In the genomic region with DNA sequence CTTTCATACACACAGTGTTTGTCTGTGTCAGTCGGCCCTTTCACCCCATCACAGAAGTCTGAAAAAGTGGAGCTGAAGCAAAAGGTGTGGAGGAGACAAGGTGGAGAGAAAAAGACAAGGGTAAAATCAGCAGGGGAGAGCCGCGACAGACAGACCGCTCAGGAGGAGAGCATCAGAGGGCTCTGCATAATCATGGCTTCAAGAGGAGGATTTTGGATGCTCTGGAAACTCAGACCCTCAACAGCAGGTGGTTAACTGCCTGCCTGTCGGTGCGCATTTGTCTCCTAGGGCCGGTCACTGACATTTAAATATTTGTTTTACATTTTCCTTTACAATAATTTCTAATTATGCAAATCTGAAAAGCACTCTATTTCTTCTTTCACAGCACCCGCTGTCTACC, we compare ENCODE assay signal across 24 mouse cellular contexts.
A peak's percentile ranks its signal among the peaks of the same experiment; 100 is the strongest.
DNase-seq lines count a peak whose midpoint lies in the region; ATAC-seq and TF ChIP-seq lines count a peak whose summit lies in the region.
"Had no signal": no experiment of that assay in that cellular context is flagged by ENCODE, and none has a peak within 500 bp of the region (broad histone marks: within the 10 kb centered on the region; RNA-seq: fewer than 3 reads in every experiment).

No protein-coding gene starts in this region.

- WGBS in hindbrain, embryonic 11.5 days, result 14% methylated on average over 8 of the region's 8 CpGs
- 15% methylated on average over 8 of the region's 8 CpGs for WGBS in hindbrain, embryonic 10.5 days
- 14% methylated on average over 8 of the region's 8 CpGs for WGBS in hindbrain, embryonic 15.5 days
- 9% methylated on average over 8 of the region's 8 CpGs for WGBS in midbrain, embryonic 15.5 days
- 34% methylated on average over 8 of the region's 8 CpGs for WGBS in thymus, adult 2 months

- ATAC-seq in hindbrain, embryonic 11.5 days (ENCODE audit: low FRiP score), result no peak
- no peak for ATAC-seq in hindbrain, embryonic 15.5 days (ENCODE audit: low FRiP score, low read depth)
- no peak; the same call in 1 of the 2 replicates for ATAC-seq in midbrain, embryonic 15.5 days (replicated peaks)
- ATAC-seq: activated CD4-positive, CD25-positive, alpha-beta regulatory T cell, adult 4 months; Patski had no signal

- DNase-seq in hindbrain, embryonic 11.5 days (ENCODE audit: low spot score), result peak; percentile 1
- DNase-seq in hindbrain, embryonic 10.5 days (ENCODE audit: low spot score), result no peak
- DNase-seq in R1 (ENCODE audit: low read depth, low spot score), result peak; percentile 65
- no peak for DNase-seq in thymus, adult 2 months
- no peak for DNase-seq in ovary, postnatal 14 days (ENCODE audit: low spot score)
- DNase-seq: adrenal gland, adult 8-10 months; cerebellum, adult 2 months; gastrocnemius, postnatal 25 days; heart, postnatal 36 days; kidney, adult 9 months; kidney, postnatal 14 days; lung, adult 18-20 months; lung, postnatal 10 days; right cerebral cortex, postnatal 25 days; spleen, adult 18-20 months had no signal

- H3K4me2 ChIP-seq in hindbrain, embryonic 11.5 days (replicated peaks; ENCODE audit: low read depth, low read length), result no peak overlapping the region
- H3K4me2 ChIP-seq in hindbrain, embryonic 15.5 days, result peak overlapping the region; percentile 11
- peak overlapping the region; percentile 25 for H3K4me2 ChIP-seq in midbrain, embryonic 15.5 days
- H3K4me2 ChIP-seq: embryonic facial prominence, embryonic 15.5 days; heart, embryonic 15.5 days; limb, embryonic 12.5 days; liver, embryonic 11.5 days had no signal

- no peaks in the 10 kb centered on the region for H3K36me3 ChIP-seq in hindbrain, embryonic 11.5 days (ENCODE audit: control insufficient read depth, insufficient read depth, low read length)
- H3K36me3 ChIP-seq in hindbrain, embryonic 10.5 days, result no peaks in the 10 kb centered on the region
- no peaks in the 10 kb centered on the region for H3K36me3 ChIP-seq in hindbrain, embryonic 15.5 days
- no peaks in the 10 kb centered on the region for H3K36me3 ChIP-seq in midbrain, embryonic 15.5 days (replicated peaks)
- no peaks in the 10 kb centered on the region for H3K36me3 ChIP-seq in thymus, adult 2 months (ENCODE audit: control insufficient read depth, insufficient read depth, low read length)
- H3K36me3 ChIP-seq: embryonic facial prominence, embryonic 15.5 days; G1E; heart, embryonic 15.5 days; limb, embryonic 12.5 days had no signal

- H3K4me1 ChIP-seq in hindbrain, embryonic 11.5 days (replicated peaks; ENCODE audit: control insufficient read depth, insufficient read depth, low read length), result no peaks in the 10 kb centered on the region
- 0 out of 2 replicates have a peak, but pooled peaks cover 6% of the 10 kb centered on the region for H3K4me1 ChIP-seq in hindbrain, embryonic 10.5 days (replicated peaks)
- H3K4me1 ChIP-seq in hindbrain, embryonic 15.5 days (replicated peaks), result peaks cover 5% of the 10 kb centered on the region
- peaks cover 3% of the 10 kb centered on the region; the same call in 1 of the 2 replicates for H3K4me1 ChIP-seq in midbrain, embryonic 15.5 days
- H3K4me1 ChIP-seq in thymus, adult 2 months (replicated peaks; ENCODE audit: control insufficient read depth, insufficient read depth, low read length), result no peaks in the 10 kb centered on the region
- H3K4me1 ChIP-seq: embryonic facial prominence, embryonic 15.5 days; heart, embryonic 15.5 days; limb, embryonic 12.5 days had no signal

- H3K4me3 ChIP-seq in hindbrain, embryonic 11.5 days (ENCODE audit: low read depth, low read length), result no peak overlapping the region
- H3K4me3 ChIP-seq in hindbrain, embryonic 10.5 days, result no peak overlapping the region
- no peak overlapping the region for H3K4me3 ChIP-seq in hindbrain, embryonic 15.5 days
- no peak overlapping the region for H3K4me3 ChIP-seq in midbrain, embryonic 15.5 days
- H3K4me3 ChIP-seq in thymus, adult 2 months (ENCODE audit: control insufficient read depth, insufficient read depth, low read length), result no peak overlapping the region
- H3K4me3 ChIP-seq: embryonic facial prominence, embryonic 15.5 days; heart, embryonic 15.5 days; limb, embryonic 12.5 days had no signal

- no peak overlapping the region for H3K9ac ChIP-seq in hindbrain, embryonic 11.5 days (ENCODE audit: low read depth, low read length)
- H3K9ac ChIP-seq in hindbrain, embryonic 15.5 days, result no peak overlapping the region
- no peak overlapping the region for H3K9ac ChIP-seq in midbrain, embryonic 15.5 days
- H3K9ac ChIP-seq: embryonic facial prominence, embryonic 15.5 days; heart, embryonic 15.5 days; limb, embryonic 12.5 days had no signal

- TF ChIP-seq CTCF in thymus, adult 2 months (IDR thresholded peaks at IDR 0.05; ENCODE audit: borderline replicate concordance, control insufficient read depth, extremely low read depth, insufficient read depth, low read length, poor library complexity), result no peak

- TF ChIP-seq POLR2A in thymus, adult 2 months (IDR thresholded peaks at IDR 0.05; ENCODE audit: control insufficient read depth, extremely low read depth, insufficient read depth, low read length, poor library complexity), result no peak

- H3K27ac ChIP-seq in hindbrain, embryonic 11.5 days (ENCODE audit: low read depth, low read length), result no peak overlapping the region
- no peak overlapping the region for H3K27ac ChIP-seq in hindbrain, embryonic 10.5 days
- no peak overlapping the region for H3K27ac ChIP-seq in hindbrain, embryonic 15.5 days (replicated peaks)
- H3K27ac ChIP-seq in midbrain, embryonic 15.5 days, result no peak overlapping the region
- no peak overlapping the region for H3K27ac ChIP-seq in thymus, adult 2 months (ENCODE audit: control insufficient read depth, insufficient read depth, low read length)
- H3K27ac ChIP-seq: embryonic facial prominence, embryonic 15.5 days; heart, embryonic 15.5 days; limb, embryonic 12.5 days had no signal

- H3K27me3 ChIP-seq in hindbrain, embryonic 11.5 days (ENCODE audit: control insufficient read depth, insufficient read depth, low read length), result no peaks in the 10 kb centered on the region
- no peaks in the 10 kb centered on the region for H3K27me3 ChIP-seq in hindbrain, embryonic 10.5 days (ENCODE audit: insufficient read depth, poor library complexity, severe bottlenecking)
- no peaks in the 10 kb centered on the region for H3K27me3 ChIP-seq in hindbrain, embryonic 15.5 days
- H3K27me3 ChIP-seq in midbrain, embryonic 15.5 days (replicated peaks), result no peaks in the 10 kb centered on the region
- H3K27me3 ChIP-seq in thymus, adult 2 months (ENCODE audit: control insufficient read depth, insufficient read depth, low read length), result no peaks in the 10 kb centered on the region
- H3K27me3 ChIP-seq: embryonic facial prominence, embryonic 15.5 days; heart, embryonic 15.5 days had no signal

- no peaks in the 10 kb centered on the region for H3K9me3 ChIP-seq in hindbrain, embryonic 11.5 days (ENCODE audit: control insufficient read depth, low read length)
- H3K9me3 ChIP-seq in hindbrain, embryonic 10.5 days, result no peaks in the 10 kb centered on the region
- no peaks in the 10 kb centered on the region for H3K9me3 ChIP-seq in hindbrain, embryonic 15.5 days
- H3K9me3 ChIP-seq in midbrain, embryonic 15.5 days, result no peaks in the 10 kb centered on the region
- H3K9me3 ChIP-seq: embryonic facial prominence, embryonic 15.5 days; heart, embryonic 15.5 days; limb, embryonic 12.5 days had no signal

Comparison
In these comparisons a context has a peak if more than half of its experiments do, and no peak if none do; other contexts are left out.
1. DNase-seq: peak in hindbrain, embryonic 11.5 days (single experiment) and R1 (single experiment); none in hindbrain, embryonic 10.5 days (single experiment), thymus, adult 2 months (single experiment) and ovary, postnatal 14 days (single experiment).